Mouse (Mus musculus) mesoderm, embryonic 11.5 days (tissue): ENCODE results near the gene Tnfaip1.
A peak's percentile ranks its signal among the peaks of the same experiment; 100 is the strongest.
"Not testable (repeated sequence)": the region's sequence is repeated elsewhere in the genome, so short reads cannot be mapped to it uniquely, and the experiment has no call there.

Source experiments
- DNase-seq: peaks from one replicate; pipeline ENCODE4 v3.0.0-alpha.2; 2012; ENCODE audit warnings: low read depth, low spot score

Gene Tnfaip1

GRCm38 (mm10) chr11:78536080-78536689, at the start of gene Tnfaip1, which contains the start of gene Ift20:
Gene Tnfaip1, minus strand, starts transcription at chr11:78536332.
Gene Ift20, plus strand, starts transcription at chr11:78536361.
- peak; percentile 99 for DNase-seq

DNA sequence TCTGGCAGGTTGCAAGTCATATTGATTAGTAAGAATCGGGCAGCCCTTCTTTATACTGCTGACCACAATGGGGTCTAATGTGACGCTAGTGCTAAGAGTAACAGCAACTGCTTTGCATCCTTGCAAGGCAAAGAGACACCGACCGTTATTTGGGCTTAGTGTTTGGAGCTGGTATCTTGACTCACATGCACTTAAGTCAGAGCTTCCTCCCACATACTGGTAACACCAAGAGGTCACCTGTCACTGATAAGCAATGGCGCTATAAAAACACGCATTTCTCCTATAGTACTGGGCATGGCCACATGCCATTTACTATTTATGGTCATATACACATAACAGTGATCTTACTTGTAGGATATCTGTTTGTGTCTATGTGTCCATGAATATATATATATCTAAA, 46.7 kb upstream of the Tnfaip1 start:
- DNase-seq, result no peak

- no peak for DNase-seq
Measured at GRCm38 (mm10) chr11:78574975-78575374, 38.8 kb upstream of the Tnfaip1 start.

GRCm38 (mm10) chr11:78574536-78574935, 38.4 kb upstream of the Tnfaip1 start:
- DNase-seq, result no peak

GRCm38 (mm10) chr11:78574031-78574430, 37.9 kb upstream of the Tnfaip1 start:
- DNase-seq, result not testable (repeated sequence)

- DNase-seq, result no peak
Measured at GRCm38 (mm10) chr11:78571854-78572253, 35.7 kb upstream of the Tnfaip1 start.

DNA sequence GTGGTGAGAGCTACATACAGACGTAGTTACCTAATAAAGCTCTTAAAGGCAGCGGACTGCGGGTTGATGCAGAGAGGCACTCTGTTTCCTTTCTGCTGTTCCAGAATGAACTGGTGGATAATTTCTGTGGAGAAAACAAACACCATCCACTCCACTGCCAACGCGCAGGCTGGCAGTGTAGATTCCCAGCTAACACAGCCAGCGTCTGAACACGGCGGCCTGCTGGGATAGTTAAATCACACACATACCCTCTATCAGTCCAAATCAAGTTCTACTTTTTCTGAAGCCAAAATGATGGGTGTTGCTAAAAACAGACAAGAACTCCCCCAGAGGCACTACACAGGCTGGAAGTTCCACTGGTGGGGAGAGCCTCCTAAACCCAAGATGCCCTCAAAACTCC, 35.3 kb upstream of the Tnfaip1 start:
- no peak for DNase-seq

DNA sequence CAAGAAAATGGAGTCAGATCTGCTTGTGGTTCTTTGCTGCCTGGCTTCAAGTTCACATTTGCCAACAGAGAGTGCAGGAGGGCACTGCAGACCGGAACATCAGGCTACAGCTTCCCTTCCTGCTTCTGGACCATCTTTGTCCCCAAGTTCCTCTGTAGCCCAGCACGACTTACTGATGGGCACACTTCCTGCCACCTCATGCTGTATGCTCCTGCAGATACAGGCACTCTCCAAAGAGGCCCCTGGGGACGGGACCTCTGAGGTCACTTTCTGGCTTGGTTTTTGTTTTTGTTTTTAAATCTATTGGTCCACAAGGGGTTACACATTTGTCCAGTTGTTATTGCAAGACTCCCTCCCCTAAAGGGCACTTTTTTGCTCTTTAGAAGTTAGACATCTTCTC, 33.7 kb upstream of the Tnfaip1 start:
- no peak for DNase-seq

- no peak for DNase-seq
Measured at GRCm38 (mm10) chr11:78568827-78569226, 32.7 kb upstream of the Tnfaip1 start.

- no peak for DNase-seq
Measured at GRCm38 (mm10) chr11:78567614-78568013, 31.5 kb upstream of the Tnfaip1 start.

DNA sequence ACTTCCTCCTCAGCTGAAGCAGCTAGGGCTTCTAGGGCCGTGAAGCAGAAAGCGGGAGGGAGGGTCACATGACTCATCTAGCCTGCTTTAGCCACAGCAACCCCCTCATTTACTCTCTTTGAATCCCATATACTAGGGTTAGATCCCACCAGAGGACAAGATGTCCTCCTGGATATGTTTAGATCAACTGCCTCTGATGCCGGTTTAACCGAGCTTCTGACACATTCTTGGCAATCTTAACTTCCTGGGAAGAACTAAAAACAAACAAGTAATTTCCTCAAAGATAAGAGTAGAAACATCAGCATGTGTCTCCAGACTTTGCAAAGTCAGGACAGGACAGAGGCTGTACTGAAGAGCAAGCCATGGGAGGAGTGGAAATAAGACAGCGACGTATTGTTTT, 30.6 kb upstream of the Tnfaip1 start:
- DNase-seq, result no peak

DNA sequence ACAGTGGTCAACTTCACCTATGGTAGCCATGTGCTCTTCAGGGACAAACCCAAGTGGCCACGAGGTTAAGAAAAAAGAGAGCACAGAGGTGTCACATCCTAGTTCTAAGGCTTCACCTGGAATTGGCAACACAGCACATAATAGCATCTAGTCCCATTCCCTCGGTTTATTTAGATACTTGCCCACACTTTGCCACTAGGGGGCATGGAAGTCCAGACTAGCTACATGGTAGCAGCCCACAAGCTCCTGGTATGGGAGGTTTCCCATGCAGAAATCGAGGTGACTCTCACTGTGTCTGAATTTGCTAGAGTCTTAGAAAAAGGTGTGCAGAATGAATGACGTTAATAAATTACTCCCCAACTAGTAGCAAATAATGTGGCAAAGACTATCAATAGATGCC, 24.3 kb upstream of the Tnfaip1 start:
- peak; percentile 79 for DNase-seq

DNA sequence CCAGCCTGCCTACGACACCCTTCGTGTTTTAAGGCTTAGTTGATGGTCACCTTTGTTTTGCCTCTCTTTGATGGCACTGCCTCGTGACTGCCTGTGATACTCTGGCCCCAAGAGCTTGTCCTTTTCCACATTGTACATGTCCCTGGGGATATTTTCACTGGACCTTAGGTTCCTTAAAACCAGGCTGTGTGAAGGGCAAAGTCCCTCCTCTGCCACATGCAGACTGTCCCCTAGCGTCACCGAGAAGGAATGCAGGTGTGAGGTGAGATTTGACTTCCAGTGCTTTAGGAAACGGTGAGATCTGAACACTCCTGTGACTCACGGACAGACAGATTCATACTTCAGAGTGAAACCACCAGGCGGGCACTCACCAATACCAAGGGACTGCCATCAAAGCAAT, 21.1 kb upstream of the Tnfaip1 start:
- no peak for DNase-seq

DNA sequence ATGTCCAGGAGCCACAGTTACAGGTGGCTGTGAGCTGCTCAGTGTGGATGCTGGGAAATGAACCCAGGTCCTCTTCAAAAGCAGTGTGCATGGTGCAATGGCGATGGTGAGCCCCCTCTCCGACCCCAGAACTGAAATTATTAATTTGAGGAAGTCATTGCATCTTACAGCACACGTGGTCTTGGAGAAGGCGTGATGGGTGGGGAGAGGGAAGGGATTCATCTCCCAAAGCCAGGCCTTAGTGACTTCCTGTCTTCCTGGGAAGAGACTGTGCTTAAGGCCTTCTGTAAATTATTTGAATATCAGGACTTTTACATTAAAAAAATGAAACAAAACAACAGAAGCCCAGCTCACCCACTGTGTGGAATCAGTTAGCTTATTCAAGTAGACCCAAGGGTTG, 19.9 kb upstream of the Tnfaip1 start:
- DNase-seq, result no peak

GRCm38 (mm10) chr11:78555623-78556022, 19.5 kb upstream of the Tnfaip1 start:
- no peak for DNase-seq

GRCm38 (mm10) chr11:78551059-78551398, 14.9 kb upstream of the Tnfaip1 start:
- no peak for DNase-seq

DNA sequence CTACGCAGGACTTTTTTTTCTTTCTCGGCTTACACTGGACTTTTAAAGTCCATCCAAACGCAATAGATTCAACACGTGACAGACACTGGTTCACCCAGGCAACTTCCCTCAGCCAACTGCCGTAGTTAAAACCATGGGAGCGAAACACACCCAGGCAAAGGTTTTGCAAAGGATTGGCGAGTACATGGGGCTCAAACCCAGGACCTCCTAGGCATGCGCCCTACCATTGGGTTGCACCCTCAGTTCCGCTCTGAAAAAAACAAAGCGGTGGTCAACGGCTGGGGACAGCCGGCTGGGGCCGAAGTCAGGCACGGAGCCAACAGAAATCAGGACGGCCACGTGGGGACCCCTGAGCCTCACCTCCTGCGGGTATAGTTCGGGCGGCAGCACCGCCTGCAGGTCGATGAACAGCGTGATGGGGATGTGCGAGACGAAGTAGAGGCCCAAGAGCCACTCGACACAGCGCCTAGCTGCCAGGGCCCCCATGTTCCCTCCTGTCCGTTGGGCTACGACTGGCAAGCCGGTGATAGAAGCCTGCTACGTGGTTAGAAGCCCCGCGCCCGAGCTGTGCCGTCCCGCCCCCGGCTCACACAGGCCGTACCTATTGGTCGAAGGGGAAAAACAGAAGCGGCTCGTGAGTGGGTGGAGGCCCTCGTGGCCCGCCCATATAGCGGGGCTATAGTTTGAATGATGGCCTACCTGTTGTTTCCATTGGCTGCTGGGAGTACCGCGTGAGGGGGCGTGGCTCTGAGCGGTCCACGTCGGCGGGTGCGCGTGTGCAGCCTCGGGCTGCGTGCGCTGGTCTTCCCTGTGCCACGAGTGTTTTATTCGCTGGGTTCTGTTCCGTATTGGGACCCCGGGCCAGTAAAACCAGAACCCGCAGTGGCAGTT, 14.3 kb upstream of the Tnfaip1 start, which contains the start of gene Tmem97:
Gene Tmem97 (minus strand): TSS at position 610 of the 891 bp plus-strand sequence.
- DNase-seq, result peak; percentile 96

- no peak for DNase-seq
Measured at GRCm38 (mm10) chr11:78549491-78549987, 13.4 kb upstream of the Tnfaip1 start.

DNA sequence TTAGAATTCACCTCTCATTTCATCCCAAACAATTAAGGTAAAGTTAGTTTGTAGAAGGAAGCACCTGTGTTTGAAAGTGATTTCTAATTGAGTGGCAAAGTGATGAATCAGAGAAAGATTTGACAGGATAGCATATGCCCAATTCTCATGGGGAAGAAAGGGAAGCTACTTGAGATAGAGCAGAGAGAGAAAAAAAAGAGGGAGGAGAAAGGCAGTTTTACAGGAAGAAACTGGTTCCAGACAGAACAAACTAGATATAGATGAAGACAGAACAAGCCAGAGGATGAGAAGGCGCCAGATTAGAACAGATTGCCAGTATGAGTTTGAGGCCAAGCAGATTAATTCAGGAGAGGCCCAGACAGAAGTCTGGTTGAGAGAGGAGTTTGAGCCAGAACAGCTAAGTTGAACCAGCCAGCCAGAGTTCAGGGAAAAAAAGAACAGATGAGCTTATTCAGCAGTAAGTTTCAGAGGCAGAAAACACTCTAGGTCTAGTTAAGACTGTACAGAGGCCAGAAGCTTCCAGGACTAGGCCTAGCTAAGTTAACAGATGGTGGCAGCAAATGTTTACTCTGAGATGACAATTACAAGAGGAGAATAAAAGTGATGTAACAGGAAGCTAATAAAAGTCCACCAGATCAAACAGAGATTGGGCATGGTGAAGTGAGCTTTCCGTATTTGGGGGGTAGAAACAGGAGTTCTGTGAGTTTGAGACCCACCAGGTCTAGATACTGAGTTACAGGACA, 11.8 kb upstream of the Tnfaip1 start:
- no peak for DNase-seq

GRCm38 (mm10) chr11:78545181-78545580, 9.0 kb upstream of the Tnfaip1 start:
- no peak for DNase-seq

DNA sequence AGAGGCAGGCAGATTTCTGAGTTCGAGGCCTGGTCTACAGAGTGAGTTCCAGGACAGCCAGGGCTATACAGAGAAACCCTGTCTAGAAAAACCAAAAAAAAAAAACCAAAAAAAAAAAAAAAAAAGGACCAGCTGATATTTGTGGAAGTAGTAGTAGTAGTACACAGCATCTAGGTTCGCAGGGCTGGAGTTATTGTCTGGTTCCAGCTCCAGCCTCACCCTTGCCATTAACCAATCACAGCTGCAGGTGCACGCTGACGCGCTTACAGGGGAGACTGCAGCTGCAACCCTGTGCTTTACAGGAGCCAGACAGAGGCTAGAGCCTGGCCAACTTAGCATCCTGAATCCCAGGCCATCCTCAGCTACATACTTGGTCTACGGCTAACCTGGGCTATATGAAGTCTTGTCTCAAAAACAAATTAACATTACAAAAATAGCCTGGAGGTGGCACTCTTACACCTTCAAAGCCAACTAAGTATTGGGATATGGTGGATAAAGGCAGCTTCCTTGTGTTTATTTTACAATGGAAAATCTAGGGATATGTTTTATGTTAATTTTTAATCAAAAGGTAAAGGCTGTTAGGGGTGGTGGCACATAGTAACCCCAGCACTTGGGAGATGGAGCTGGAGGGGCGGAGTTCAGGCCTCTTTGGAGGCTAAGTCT, 8.4 kb upstream of the Tnfaip1 start:
- no peak for DNase-seq

DNA sequence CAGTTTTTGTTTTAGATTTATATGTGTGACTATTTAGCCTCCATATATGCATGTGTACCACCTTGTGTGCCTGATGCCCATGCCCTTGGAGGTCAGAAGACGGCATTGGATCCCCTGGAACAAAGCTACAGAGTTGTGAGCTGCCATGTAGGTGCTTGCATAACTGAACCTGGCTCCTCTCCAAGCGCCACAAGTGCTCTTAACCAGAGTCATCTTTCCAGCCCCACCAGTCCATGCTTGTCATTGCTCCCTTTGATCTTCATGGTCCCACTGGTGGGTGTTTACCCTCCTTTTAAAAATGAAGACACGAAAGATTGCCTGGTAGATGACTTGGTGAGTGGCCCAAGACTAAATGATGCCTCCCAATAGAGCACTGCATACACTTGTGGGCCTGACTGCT, 4.2 kb upstream of the Tnfaip1 start:
- no peak for DNase-seq
